Mouse (Mus musculus) stomach, embryonic 14.5 days (tissue): ENCODE data around the gene Gtf2ird1. TPM values are rescaled to one million over a fixed set of nuclear protein-coding genes. Genes with fewer than 3 reads are reported as not detected.

Experiments used
- ATAC-seq: fragments of 200-750 bp; cut with Nextera tagmentation; 2 replicates; pipeline ENCODE4 v1.8.0; 2017; ENCODE audit warnings: low read depth, moderate TSS enrichment; ENCODE audit not compliant: insufficient number of reproducible peaks, insufficient read depth, low FRiP score
- H3K27ac ChIP-seq: fragments of 300-500 bp; sonication (generic); 2 replicates; pipeline ENCODE4 v1.5.1; 2014; ENCODE audit warnings: mild to moderate bottlenecking, low read length, moderate library complexity, mixed read lengths
- H3K27me3 ChIP-seq: fragments of 300-500 bp; sonication (generic); 2 replicates; pipeline ENCODE4 v1.6.1; 2014; ENCODE audit warnings: low read length, control low read depth, mixed read lengths; ENCODE audit not compliant: control insufficient read depth, insufficient read depth
- H3K36me3 ChIP-seq: fragments of 300-500 bp; sonication (generic); 2 replicates; pipeline ENCODE4 v1.6.1; 2014; ENCODE audit warnings: mild to moderate bottlenecking, control low read depth, low read length, moderate library complexity, mixed read lengths; ENCODE audit not compliant: control insufficient read depth, insufficient read depth
- H3K4me1 ChIP-seq: fragments of 300-500 bp; sonication (generic); 2 replicates; pipeline ENCODE4 v1.6.1; 2014; ENCODE audit warnings: low read length, control low read depth, mixed read lengths; ENCODE audit not compliant: control insufficient read depth, insufficient read depth
- H3K4me2 ChIP-seq: fragments of 300-500 bp; sonication (generic); replicated peaks from 2 replicates; pipeline ENCODE4 v1.6.1; 2014; ENCODE audit warnings: low read depth, low read length, control low read depth
- H3K4me3 ChIP-seq: fragments of 300-500 bp; sonication (generic); 2 replicates; pipeline ENCODE4 v1.5.1; 2014; ENCODE audit warnings: low read depth, low read length, control low read depth
- H3K9ac ChIP-seq: fragments of 300-500 bp; sonication (generic); replicated peaks from 2 replicates; pipeline ENCODE4 v1.6.1; 2014; ENCODE audit warnings: low read depth, mild to moderate bottlenecking, control low read depth, low read length, moderate library complexity, mixed read lengths
- H3K9me3 ChIP-seq: fragments of 300-500 bp; sonication (generic); 2 replicates; pipeline ENCODE4 v1.6.1; 2016; ENCODE audit warnings: low read depth, low read length, control low read depth; ENCODE audit not compliant: control insufficient read depth
- WGBS: fragments of 180-500 bp; shearing (Covaris S2); extraction: QIAGEN DNeasy Blood & Tissue Kit; methylation state at CpG from one replicate; pipeline ENCODE4 v1.1.7; 2014; 5-methylcytosine and 5-hydroxymethylcytosine counted together
- polyA plus RNA-seq: library from polyadenylated mRNA; unstranded; fragments of >200 nt; fragmentation: Nextera tagmentation; extraction: Ambion mirVana; gene quantifications from 2 replicates; pipeline ENCODE4 v1.2.1, GENCODE M21; 2014

Gtf2ird1 gene
- polyA plus RNA-seq, 1 experiment from 2014 or later = 107 TPM

- ATAC-seq = 0 out of 2 replicates have a peak, but pooled peaks have one; percentile 51
- no peak overlapping the region for H3K9ac ChIP-seq
- H3K9me3 ChIP-seq = no peaks in the 10 kb centered on the region
- WGBS = 84% methylated on average over 7 of the region's 7 CpGs
- no peak overlapping the region for H3K4me3 ChIP-seq
- H3K4me1 ChIP-seq = 0 out of 2 replicates have a peak, but pooled peaks cover 13% of the 10 kb centered on the region
- H3K27ac ChIP-seq = no peak overlapping the region
- H3K27me3 ChIP-seq = no peaks in the 10 kb centered on the region
- H3K4me2 ChIP-seq = no peak overlapping the region
- no peaks in the 10 kb centered on the region for H3K36me3 ChIP-seq
Measured at GRCm38 (mm10) chr5:134469559-134470150, 13.1 kb upstream of the Gtf2ird1 start.

GRCm38 (mm10) chr5:134468158-134468765 lies 11.7 kb upstream of the Gtf2ird1 start:
- no peaks in the 10 kb centered on the region for H3K36me3 ChIP-seq
- 61% methylated on average over 10 of the region's 10 CpGs for WGBS

GRCm38 (mm10) chr5:134467030-134467549 lies 10.6 kb upstream of the Gtf2ird1 start:
- no peaks in the 10 kb centered on the region for H3K9me3 ChIP-seq
- no peak overlapping the region for H3K4me2 ChIP-seq
- peak; percentile 25; the same call in 1 of the 2 replicates for ATAC-seq
- no peaks in the 10 kb centered on the region for H3K36me3 ChIP-seq
- 58% methylated on average over 8 of the region's 8 CpGs for WGBS
- 0 out of 2 replicates have a peak, but pooled peaks cover 13% of the 10 kb centered on the region for H3K4me1 ChIP-seq
- no peak overlapping the region; the same call in 1 of the 2 replicates for H3K27ac ChIP-seq
- H3K27me3 ChIP-seq = no peaks in the 10 kb centered on the region
- H3K4me3 ChIP-seq = no peak overlapping the region
- no peak overlapping the region for H3K9ac ChIP-seq

More at GRCm38 (mm10) chr5:134468158-134468765, 11.7 kb upstream of the Gtf2ird1 start:
- H3K4me2 ChIP-seq = no peak overlapping the region
- H3K4me1 ChIP-seq = 0 out of 2 replicates have a peak, but pooled peaks cover 13% of the 10 kb centered on the region
- no peak for ATAC-seq
- no peak overlapping the region for H3K27ac ChIP-seq
- H3K27me3 ChIP-seq = no peaks in the 10 kb centered on the region
- H3K9ac ChIP-seq = no peak overlapping the region
- no peaks in the 10 kb centered on the region for H3K9me3 ChIP-seq
- H3K4me3 ChIP-seq = no peak overlapping the region

- H3K4me2 ChIP-seq = 0 out of 2 replicates have a peak overlapping the region, but pooled peaks have one; percentile 5
- no peak for ATAC-seq
Measured at GRCm38 (mm10) chr5:134466296-134467029, 9.9 kb upstream of the Gtf2ird1 start.

GRCm38 (mm10) chr5:134465197-134465596 lies 8.7 kb upstream of the Gtf2ird1 start:
- Histone ChIP-seq H3K27me3 (no peaks in the 10 kb centered on the region), H3K4me1 (0 out of 2 replicates have a peak, but pooled peaks cover 13% of the 10 kb centered on the region), H3K4me2 (no peak overlapping the region), H3K36me3 (no peaks in the 10 kb centered on the region), H3K4me3 (no peak overlapping the region), H3K27ac (no peak overlapping the region), H3K9ac (no peak overlapping the region), H3K9me3 (no peaks in the 10 kb centered on the region)
- WGBS = 73% methylated on average over 1 of the region's 1 CpGs
- ATAC-seq = no peak

More at GRCm38 (mm10) chr5:134466296-134467029, 9.9 kb upstream of the Gtf2ird1 start:
- Histone ChIP-seq H3K9me3 (no peaks in the 10 kb centered on the region), H3K36me3 (no peaks in the 10 kb centered on the region), H3K4me3 (no peak overlapping the region), H3K27ac (no peak overlapping the region), H3K27me3 (no peaks in the 10 kb centered on the region), H3K9ac (no peak overlapping the region), H3K4me1 (0 out of 2 replicates have a peak, but pooled peaks cover 13% of the 10 kb centered on the region)
- 22% methylated on average over 21 of the region's 21 CpGs for WGBS

- Histone ChIP-seq H3K9me3 (no peaks in the 10 kb centered on the region), H3K27ac (no peak overlapping the region), H3K4me2 (no peak overlapping the region), H3K27me3 (no peaks in the 10 kb centered on the region), H3K4me3 (no peak overlapping the region), H3K4me1 (0 out of 2 replicates have a peak, but pooled peaks cover 13% of the 10 kb centered on the region), H3K36me3 (no peaks in the 10 kb centered on the region), H3K9ac (no peak overlapping the region)
- WGBS = 72% methylated on average over 5 of the region's 5 CpGs
- ATAC-seq = no peak
Measured at GRCm38 (mm10) chr5:134464225-134464624, 7.7 kb upstream of the Gtf2ird1 start.

- H3K9ac ChIP-seq = no peak overlapping the region
- H3K4me1 ChIP-seq = 0 out of 2 replicates have a peak, but pooled peaks cover 13% of the 10 kb centered on the region
- no peak for ATAC-seq
- H3K27me3 ChIP-seq = no peaks in the 10 kb centered on the region
- no peaks in the 10 kb centered on the region for H3K36me3 ChIP-seq
- no peak overlapping the region for H3K27ac ChIP-seq
- no peak overlapping the region for H3K4me2 ChIP-seq
- 75% methylated on average over 8 of the region's 8 CpGs for WGBS
- no peak overlapping the region for H3K4me3 ChIP-seq
- no peaks in the 10 kb centered on the region for H3K9me3 ChIP-seq
Measured at GRCm38 (mm10) chr5:134462731-134463130, 6.2 kb upstream of the Gtf2ird1 start.

GRCm38 (mm10) chr5:134462316-134462715 lies 5.8 kb upstream of the Gtf2ird1 start:
- Histone ChIP-seq H3K4me1 (0 out of 2 replicates have a peak, but pooled peaks cover 13% of the 10 kb centered on the region), H3K4me3 (no peak overlapping the region), H3K36me3 (no peaks in the 10 kb centered on the region), H3K4me2 (no peak overlapping the region), H3K27ac (no peak overlapping the region), H3K9ac (no peak overlapping the region), H3K9me3 (no peaks in the 10 kb centered on the region), H3K27me3 (no peaks in the 10 kb centered on the region)
- 72% methylated on average over 2 of the region's 2 CpGs for WGBS
- no peak for ATAC-seq
